Mouse (Mus musculus) midbrain, embryonic 13.5 days (tissue): Measurements from ENCODE around the gene Ecpas. TPM values are rescaled to one million over a fixed set of nuclear protein-coding genes. Genes with fewer than 3 reads are reported as not detected.

Source experiments
- ATAC-seq: fragments of 200-750 bp; cut with Nextera tagmentation; 2 replicates; pipeline ENCODE4 v1.8.0; 2017; ENCODE audit warnings: mild to moderate bottlenecking, moderate TSS enrichment, moderate library complexity
- H3K27ac ChIP-seq: fragments of 300-500 bp; sonication (generic); 2 replicates; pipeline ENCODE4 v1.5.1; 2015; ENCODE audit warnings: inconsistent platforms, mild to moderate bottlenecking, moderate library complexity
- H3K27me3 ChIP-seq: fragments of 300-500 bp; sonication (generic); 2 replicates; pipeline ENCODE4 v1.6.1; 2015; ENCODE audit warnings: mild to moderate bottlenecking, inconsistent platforms
- H3K36me3 ChIP-seq: fragments of 300-500 bp; sonication (generic); 2 replicates; pipeline ENCODE4 v1.6.1; 2015; ENCODE audit warnings: mild to moderate bottlenecking, inconsistent platforms
- H3K4me1 ChIP-seq: fragments of 300-500 bp; sonication (generic); replicated peaks from 2 replicates; pipeline ENCODE4 v1.6.1; 2015; ENCODE audit warnings: inconsistent platforms
- H3K4me2 ChIP-seq: fragments of 300-500 bp; sonication (generic); replicated peaks from 2 replicates; pipeline ENCODE4 v1.6.1; 2015; ENCODE audit warnings: moderate library complexity, mild to moderate bottlenecking, inconsistent platforms
- H3K4me3 ChIP-seq: fragments of 300-500 bp; sonication (generic); replicated peaks from 2 replicates; pipeline ENCODE4 v1.5.1; 2015; ENCODE audit warnings: mild to moderate bottlenecking, inconsistent platforms
- H3K9ac ChIP-seq: fragments of 300-500 bp; sonication (generic); replicated peaks from 2 replicates; pipeline ENCODE4 v1.6.1; 2015; ENCODE audit warnings: mild to moderate bottlenecking, inconsistent platforms
- H3K9me3 ChIP-seq: fragments of 300-500 bp; sonication (generic); 2 replicates; pipeline ENCODE4 v1.6.1; 2016; ENCODE audit warnings: mild to moderate bottlenecking, inconsistent platforms
- WGBS: fragments of 180-500 bp; shearing (Covaris S2); methylation state at CpG from one replicate; pipeline ENCODE4 v1.1.7; 2015; 5-methylcytosine and 5-hydroxymethylcytosine counted together
- polyA plus RNA-seq: library from polyadenylated mRNA; unstranded; fragments of >200 nt; fragmentation: Nextera tagmentation; extraction: Ambion mirVana; gene quantifications from 2 replicates; pipeline ENCODE4 v1.2.1, GENCODE M21; 2015

The Ecpas gene
- polyA plus RNA-seq: 30.7 and 32.0 TPM in 2 replicates

GRCm38 (mm10) chr4:58912629-58913335 lies at the start of gene Ecpas:
Gene Ecpas, minus strand, starts transcription at chr4:58912749.
- 3% methylated on average over 43 of the region's 43 CpGs for WGBS
- Histone ChIP-seq H3K4me1 (peaks cover 19% of the 10 kb centered on the region), H3K9me3 (no peaks in the 10 kb centered on the region), H3K36me3 (no peaks in the 10 kb centered on the region), H3K9ac (peak within 1 kb of the TSS; percentile 94), H3K27me3 (no peaks in the 10 kb centered on the region; the same call in 1 of the 2 replicates), H3K4me3 (peak within 1 kb of the TSS; percentile 92), H3K27ac (peak within 1 kb of the TSS; percentile 98), H3K4me2 (peak within 1 kb of the TSS; percentile 77)
- ATAC-seq: peak; percentile 60; the same call in 1 of the 2 replicates

DNA sequence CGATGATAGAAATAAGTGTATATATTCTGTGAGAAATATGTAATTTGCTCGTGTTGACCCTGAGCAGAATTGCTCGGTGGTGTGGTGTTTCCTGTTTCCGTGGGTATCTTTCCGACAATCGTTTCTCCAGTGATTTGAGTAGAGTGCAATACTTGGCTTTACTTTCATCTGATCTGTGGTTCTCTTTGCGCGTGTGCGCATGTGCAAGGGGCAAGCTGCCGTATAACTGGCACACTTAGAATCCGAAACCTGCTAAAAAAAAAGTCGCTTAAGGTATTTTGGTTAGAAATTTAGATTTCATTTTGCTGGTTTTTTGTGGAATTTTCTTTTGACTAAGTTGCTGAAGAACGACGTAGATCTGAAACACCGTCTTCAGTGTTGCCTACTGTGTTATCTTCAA lies 49.2 kb upstream of the Ecpas start:
- Histone ChIP-seq H3K27me3 (no peaks in the 10 kb centered on the region), H3K4me2 (no peak overlapping the region), H3K9me3 (no peaks in the 10 kb centered on the region), H3K27ac (no peak overlapping the region), H3K4me1 (no peaks in the 10 kb centered on the region), H3K9ac (no peak overlapping the region), H3K4me3 (no peak overlapping the region), H3K36me3 (peaks cover 7% of the 10 kb centered on the region)
- 97% methylated on average over 15 of the region's 15 CpGs for WGBS
- no peak for ATAC-seq

GRCm38 (mm10) chr4:58952630-58953029 lies 40.1 kb upstream of the Ecpas start:
- Histone ChIP-seq H3K4me2 (no peak overlapping the region), H3K4me3 (no peak overlapping the region), H3K36me3 (peaks cover 10% of the 10 kb centered on the region), H3K9ac (no peak overlapping the region), H3K9me3 (no peaks in the 10 kb centered on the region), H3K4me1 (no peaks in the 10 kb centered on the region), H3K27me3 (no peaks in the 10 kb centered on the region), H3K27ac (no peak overlapping the region)
- ATAC-seq: no peak
- 92% methylated on average over 11 of the region's 11 CpGs for WGBS

GRCm38 (mm10) chr4:58948391-58948790 lies 35.8 kb upstream of the Ecpas start:
- H3K9me3 ChIP-seq: no peaks in the 10 kb centered on the region
- peaks cover 9% of the 10 kb centered on the region for H3K4me1 ChIP-seq
- H3K4me3 ChIP-seq: no peak overlapping the region
- no peak overlapping the region for H3K4me2 ChIP-seq
- WGBS: 85% methylated on average over 4 of the region's 4 CpGs
- no peak overlapping the region for H3K9ac ChIP-seq
- H3K27me3 ChIP-seq: no peaks in the 10 kb centered on the region
- no peaks in the 10 kb centered on the region for H3K36me3 ChIP-seq
- no peak for ATAC-seq
- H3K27ac ChIP-seq: no peak overlapping the region

GRCm38 (mm10) chr4:58944695-58945094 lies 32.1 kb upstream of the Ecpas start:
- Histone ChIP-seq H3K4me2 (peak overlapping the region; percentile 82), H3K27ac (no peak overlapping the region), H3K4me3 (peak overlapping the region; percentile 71; the same call in 1 of the 2 replicates), H3K9me3 (no peaks in the 10 kb centered on the region), H3K9ac (no peak overlapping the region), H3K36me3 (no peaks in the 10 kb centered on the region), H3K4me1 (peaks cover 13% of the 10 kb centered on the region), H3K27me3 (no peaks in the 10 kb centered on the region)
- 72% methylated on average over 5 of the region's 5 CpGs for WGBS
- ATAC-seq: no peak

- no peaks in the 10 kb centered on the region for H3K27me3 ChIP-seq
- ATAC-seq: peak; percentile 40
- peak overlapping the region; percentile 76 for H3K9ac ChIP-seq
- H3K9me3 ChIP-seq: no peaks in the 10 kb centered on the region
- WGBS: 20% methylated on average over 6 of the region's 6 CpGs
- H3K4me1 ChIP-seq: peaks cover 13% of the 10 kb centered on the region
- H3K4me3 ChIP-seq: peak overlapping the region; percentile 71
- H3K4me2 ChIP-seq: peak overlapping the region; percentile 82
- no peak overlapping the region for H3K27ac ChIP-seq
- H3K36me3 ChIP-seq: no peaks in the 10 kb centered on the region
Observed at GRCm38 (mm10) chr4:58944206-58944553, 31.6 kb upstream of the Ecpas start.

- Histone ChIP-seq H3K9ac (peak within 1 kb of the TSS; percentile 76), H3K27me3 (no peaks in the 10 kb centered on the region), H3K4me2 (peak within 1 kb of the TSS; percentile 82), H3K27ac (no peak within 1 kb of the TSS), H3K36me3 (no peaks in the 10 kb centered on the region), H3K4me1 (peaks cover 13% of the 10 kb centered on the region), H3K9me3 (no peaks in the 10 kb centered on the region), H3K4me3 (peak within 1 kb of the TSS; percentile 71)
- 1% methylated on average over 50 of the region's 50 CpGs for WGBS
- peak; percentile 93 for ATAC-seq
Observed at GRCm38 (mm10) chr4:58943420-58944205, 31.1 kb upstream of the Ecpas start, which contains the start of gene Zkscan16. Gene Zkscan16, plus strand, starts transcription at chr4:58943628.

DNA sequence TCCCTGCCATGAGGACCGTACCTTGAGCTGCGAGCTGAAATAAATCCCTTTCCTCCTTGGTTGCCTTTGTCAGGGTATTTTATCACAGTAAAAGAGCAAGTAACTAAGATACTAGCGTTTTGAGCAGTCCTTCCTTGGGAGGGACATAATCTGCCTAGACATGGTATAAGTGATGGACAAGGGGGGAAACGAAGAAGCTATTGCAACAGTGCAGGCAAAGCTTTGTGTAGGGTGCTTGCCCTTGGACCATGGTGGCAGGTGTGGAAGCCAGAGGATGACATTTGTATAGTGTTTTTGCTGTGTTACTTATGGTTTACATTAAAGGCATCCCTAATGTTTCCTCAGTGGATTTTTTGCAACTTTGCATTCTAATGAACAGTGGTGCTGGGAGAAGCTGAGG lies 30.4 kb upstream of the Ecpas start:
- Histone ChIP-seq H3K27me3 (no peaks in the 10 kb centered on the region), H3K4me3 (peak overlapping the region; percentile 71), H3K9ac (peak overlapping the region; percentile 76; the same call in 1 of the 2 replicates), H3K36me3 (no peaks in the 10 kb centered on the region), H3K4me2 (peak overlapping the region; percentile 82), H3K4me1 (peaks cover 13% of the 10 kb centered on the region), H3K27ac (no peak overlapping the region), H3K9me3 (no peaks in the 10 kb centered on the region)
- peak; percentile 38 for ATAC-seq
- 78% methylated on average over 4 of the region's 4 CpGs for WGBS

GRCm38 (mm10) chr4:58941638-58942037 lies 29.1 kb upstream of the Ecpas start:
- Histone ChIP-seq H3K4me3 (no peak overlapping the region), H3K4me1 (peaks cover 13% of the 10 kb centered on the region), H3K9me3 (no peaks in the 10 kb centered on the region), H3K36me3 (no peaks in the 10 kb centered on the region), H3K4me2 (no peak overlapping the region), H3K9ac (no peak overlapping the region), H3K27me3 (no peaks in the 10 kb centered on the region), H3K27ac (no peak overlapping the region)
- no peak for ATAC-seq

GRCm38 (mm10) chr4:58935846-58936245 lies 23.3 kb upstream of the Ecpas start:
- no peak for ATAC-seq
- no peak overlapping the region for H3K4me2 ChIP-seq
- H3K4me3 ChIP-seq: no peak overlapping the region
- H3K9ac ChIP-seq: no peak overlapping the region
- no peak overlapping the region for H3K27ac ChIP-seq
- no peaks in the 10 kb centered on the region for H3K9me3 ChIP-seq
- no peaks in the 10 kb centered on the region for H3K27me3 ChIP-seq
- no peaks in the 10 kb centered on the region for H3K36me3 ChIP-seq
- WGBS: 55% methylated on average over 3 of the region's 3 CpGs
- H3K4me1 ChIP-seq: 0 out of 2 replicates have a peak, but pooled peaks cover 5% of the 10 kb centered on the region

- 49% methylated on average over 15 of the region's 15 CpGs for WGBS
- peak; percentile 77 for ATAC-seq
- 0 out of 2 replicates have a peak, but pooled peaks cover 5% of the 10 kb centered on the region for H3K4me1 ChIP-seq
- no peaks in the 10 kb centered on the region for H3K36me3 ChIP-seq
- H3K27ac ChIP-seq: no peak overlapping the region
- H3K27me3 ChIP-seq: no peaks in the 10 kb centered on the region
- H3K9me3 ChIP-seq: no peaks in the 10 kb centered on the region
- H3K4me2 ChIP-seq: no peak overlapping the region
- H3K4me3 ChIP-seq: no peak overlapping the region
- H3K9ac ChIP-seq: no peak overlapping the region
Observed at GRCm38 (mm10) chr4:58934746-58935476, 22.4 kb upstream of the Ecpas start.

GRCm38 (mm10) chr4:58934308-58934707 lies 21.8 kb upstream of the Ecpas start:
- 92% methylated on average over 4 of the region's 4 CpGs for WGBS
- no peak overlapping the region for H3K4me3 ChIP-seq
- no peaks in the 10 kb centered on the region for H3K27me3 ChIP-seq
- no peak for ATAC-seq
- no peaks in the 10 kb centered on the region for H3K36me3 ChIP-seq
- no peaks in the 10 kb centered on the region for H3K9me3 ChIP-seq
- H3K9ac ChIP-seq: no peak overlapping the region
- H3K4me1 ChIP-seq: 0 out of 2 replicates have a peak, but pooled peaks cover 5% of the 10 kb centered on the region
- no peak overlapping the region for H3K4me2 ChIP-seq
- no peak overlapping the region for H3K27ac ChIP-seq
